Mouse (Mus musculus) CD4-positive, CD25-positive, alpha-beta regulatory T cell, adult 4 months (primary cell): ENCODE data around the gene Zc3h10. TPM values are rescaled to one million over a fixed set of nuclear protein-coding genes. Genes with fewer than 3 reads are reported as not detected.
"Not testable (repeated sequence)": the region's sequence is repeated elsewhere in the genome, so short reads cannot be mapped to it uniquely, and the experiment has no call there.

ENCODE experiments used
- ATAC-seq: one replicate; pipeline ENCODE4 v1.8.0; 2017
- polyA plus RNA-seq, 2 experiments: library from polyadenylated mRNA; unstranded; fragments of 100-300 nt; shearing (Covaris generic); gene quantifications; one replicate each; pipeline ENCODE4 v1.2.1; 2017

The Zc3h10 gene
- polyA plus RNA-seq, 2 experiments from 2014 or later: 9.2 to 11.8 TPM

DNA sequence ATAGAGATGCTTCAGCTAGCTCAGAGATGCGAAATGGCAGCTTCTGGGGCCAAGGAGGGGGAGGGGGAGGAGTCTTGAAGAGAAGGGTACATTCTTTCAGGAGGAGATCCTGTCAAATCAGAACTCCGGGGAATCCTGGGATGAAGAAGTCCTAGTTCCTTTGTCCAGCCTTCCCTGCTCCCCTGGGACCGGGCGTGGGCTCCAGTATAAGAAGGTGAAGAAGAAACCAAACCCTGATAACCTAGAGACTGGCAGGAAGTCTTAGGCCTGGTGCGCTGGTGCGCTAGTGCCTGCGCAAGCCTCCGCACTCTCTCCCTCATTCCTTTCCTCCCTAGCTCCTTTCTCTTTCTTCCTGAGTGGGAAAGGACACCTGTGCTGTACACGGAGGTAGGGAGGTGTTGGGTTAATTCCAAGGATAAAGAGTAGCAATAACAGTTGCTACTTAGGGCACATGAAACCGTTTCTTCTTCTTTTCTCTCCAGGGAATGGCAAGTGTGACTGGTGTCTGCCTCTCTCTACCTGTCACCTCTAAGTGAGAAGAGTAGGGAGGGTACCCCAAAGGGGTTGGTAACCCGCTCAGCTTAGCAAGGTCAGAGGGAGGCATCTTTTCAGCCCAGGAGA lies 23.4 kb downstream of the Zc3h10 start:
- peak; percentile 0 for ATAC-seq

DNA sequence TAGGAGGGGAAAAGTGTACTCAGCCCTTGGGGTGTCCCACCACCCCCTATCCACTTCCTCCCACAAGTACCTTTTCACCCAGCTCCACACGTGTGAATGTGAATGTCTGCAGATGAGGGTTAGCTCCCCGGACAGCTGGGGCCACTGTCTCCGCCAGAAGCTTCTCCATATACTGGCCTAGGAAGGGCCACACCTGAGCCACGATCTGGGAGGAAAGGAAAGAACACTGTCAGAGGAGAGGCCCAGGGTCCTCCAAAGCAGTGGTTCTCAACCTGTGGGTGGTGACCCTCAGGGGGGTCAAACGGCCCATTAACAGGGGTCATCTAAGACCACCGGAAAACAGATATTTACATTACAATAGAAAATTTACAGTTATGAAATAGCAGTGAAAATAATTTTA lies 25.2 kb downstream of the Zc3h10 start:
- no peak for ATAC-seq

DNA sequence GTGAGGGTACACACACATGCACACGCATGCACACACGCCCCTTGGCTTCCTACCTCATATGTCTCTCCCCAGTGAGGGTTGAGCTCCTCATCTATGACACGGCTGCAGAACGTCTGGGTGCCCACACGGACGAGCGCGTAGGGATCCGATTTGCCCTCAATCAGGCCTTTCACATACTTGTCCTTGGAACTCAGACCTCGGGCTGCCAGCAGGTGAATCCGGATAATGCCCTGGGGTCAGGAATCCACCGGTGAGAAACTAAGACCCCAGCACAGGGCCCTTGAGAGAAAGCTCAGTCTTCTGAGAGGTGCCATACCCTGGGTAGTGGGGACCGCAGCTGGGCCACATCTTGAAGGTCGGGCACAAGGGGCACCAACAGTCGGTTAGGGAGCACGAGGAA lies 27.0 kb downstream of the Zc3h10 start:
- ATAC-seq: no peak

DNA sequence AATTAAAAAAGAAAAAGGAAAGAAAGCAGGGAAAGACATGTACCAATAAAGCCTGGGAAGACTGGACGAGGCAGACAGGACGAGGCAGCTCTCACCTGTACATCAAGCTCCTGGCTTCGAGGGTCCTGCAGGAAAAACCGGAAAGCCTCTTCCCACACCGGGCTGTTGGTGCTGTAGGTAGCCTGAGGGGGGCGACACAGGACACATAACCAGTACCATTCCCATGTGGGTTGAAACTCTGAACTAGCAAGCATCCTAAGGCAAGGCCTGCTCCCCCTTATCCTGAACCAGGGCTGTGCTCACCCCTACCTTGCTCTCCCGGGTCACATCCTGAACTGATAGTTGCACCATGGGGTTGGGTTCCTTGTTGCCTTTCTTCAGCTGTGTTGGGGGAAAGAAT lies 28.7 kb downstream of the Zc3h10 start:
- peak; percentile 45 for ATAC-seq

DNA sequence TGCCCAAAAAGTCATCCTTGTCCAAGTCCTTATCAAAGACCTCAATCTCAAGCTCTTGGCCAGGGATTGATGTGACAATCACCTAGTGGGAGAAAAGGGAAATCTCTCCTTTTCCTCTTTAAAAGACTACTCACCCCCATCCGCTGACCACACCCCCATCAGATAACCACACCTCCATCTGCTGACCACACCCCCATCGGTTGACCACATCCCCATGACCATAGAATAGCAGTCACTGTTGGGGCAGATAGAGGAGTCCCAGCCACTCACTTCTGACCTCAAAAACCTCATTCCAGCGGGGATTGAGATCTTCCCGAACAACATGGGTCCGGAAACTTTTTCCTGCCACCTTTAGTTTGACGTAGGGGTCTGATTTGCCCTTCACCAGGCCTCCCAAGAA lies 30.9 kb downstream of the Zc3h10 start:
- ATAC-seq: no peak

DNA sequence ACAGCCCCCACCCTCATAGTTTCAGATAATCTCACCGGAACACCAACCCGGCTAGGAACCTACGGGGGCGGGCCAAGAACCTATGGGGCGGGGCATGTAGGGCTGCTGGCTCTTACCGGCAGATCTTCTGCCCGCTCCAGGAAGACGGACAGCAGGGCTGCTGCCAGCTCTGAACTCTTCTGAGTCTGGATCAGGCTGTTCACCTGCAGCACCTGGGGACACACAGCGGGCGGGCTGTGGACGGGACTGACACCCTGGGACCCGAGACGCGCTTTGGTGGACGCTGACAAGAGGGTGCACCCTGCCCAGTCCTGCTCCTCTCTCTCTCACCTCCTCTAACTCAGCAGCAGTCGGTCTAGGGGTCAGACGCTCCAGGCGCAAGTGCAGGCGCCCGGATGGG lies 31.5 kb downstream of the Zc3h10 start:
- ATAC-seq: no peak

DNA sequence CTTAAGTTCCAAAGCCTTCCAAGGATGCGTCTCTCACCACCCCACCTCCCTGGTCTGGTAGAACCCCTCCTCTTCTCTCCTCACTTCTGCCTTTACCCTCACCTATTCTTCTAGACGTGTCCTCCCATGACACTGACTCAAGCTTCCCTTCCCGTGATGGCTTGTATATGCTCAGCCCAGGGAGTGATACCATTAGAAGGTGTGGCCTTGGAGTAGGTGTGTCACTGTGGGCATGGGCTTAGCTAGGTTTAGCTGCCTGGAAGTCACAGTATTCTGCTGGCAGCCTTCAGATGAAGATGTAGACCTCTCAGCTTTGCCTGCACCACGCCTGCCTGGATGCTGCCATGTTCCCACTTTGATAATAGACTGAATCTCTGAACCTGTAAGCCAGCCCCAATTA lies 32.5 kb downstream of the Zc3h10 start:
- no peak for ATAC-seq

DNA sequence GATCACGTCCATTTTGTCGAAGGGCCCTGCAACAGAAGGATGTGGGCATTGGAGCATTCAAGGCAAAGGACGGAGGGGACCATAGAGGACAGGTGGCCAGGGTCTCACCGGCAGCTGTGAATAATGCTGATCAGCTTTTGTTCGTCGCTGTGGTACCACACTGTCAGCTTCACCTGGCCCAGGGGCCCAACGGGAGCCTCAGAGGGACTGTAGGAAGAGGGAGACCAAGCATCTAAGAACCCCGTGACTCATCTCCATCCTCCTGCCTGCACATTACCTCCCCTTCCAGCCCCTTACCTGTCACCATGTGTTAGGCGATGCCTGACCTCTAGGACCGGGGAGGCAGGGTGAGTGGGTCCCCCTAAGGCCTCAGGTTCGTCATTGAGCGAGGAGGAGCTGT lies 35.8 kb downstream of the Zc3h10 start:
- ATAC-seq: no peak

DNA sequence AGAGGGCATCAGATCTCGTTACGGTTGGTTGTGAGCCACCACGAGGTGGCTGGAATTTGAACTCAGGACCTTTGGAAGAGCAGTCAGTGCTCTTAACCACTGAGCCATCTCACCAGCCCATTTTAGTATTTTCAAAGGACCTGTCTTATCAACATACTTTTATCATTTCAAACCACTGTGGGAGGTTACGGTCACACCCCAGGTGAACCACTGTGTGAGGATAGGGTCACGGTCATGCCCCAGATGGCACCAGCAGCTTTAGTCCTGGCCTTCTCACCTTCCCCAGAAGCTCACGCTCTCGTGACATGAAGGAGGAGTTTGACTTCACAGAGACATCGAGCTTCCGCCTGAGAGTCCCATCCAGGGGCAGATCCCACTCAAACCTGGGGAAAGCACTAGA lies 36.4 kb downstream of the Zc3h10 start:
- no peak for ATAC-seq

DNA sequence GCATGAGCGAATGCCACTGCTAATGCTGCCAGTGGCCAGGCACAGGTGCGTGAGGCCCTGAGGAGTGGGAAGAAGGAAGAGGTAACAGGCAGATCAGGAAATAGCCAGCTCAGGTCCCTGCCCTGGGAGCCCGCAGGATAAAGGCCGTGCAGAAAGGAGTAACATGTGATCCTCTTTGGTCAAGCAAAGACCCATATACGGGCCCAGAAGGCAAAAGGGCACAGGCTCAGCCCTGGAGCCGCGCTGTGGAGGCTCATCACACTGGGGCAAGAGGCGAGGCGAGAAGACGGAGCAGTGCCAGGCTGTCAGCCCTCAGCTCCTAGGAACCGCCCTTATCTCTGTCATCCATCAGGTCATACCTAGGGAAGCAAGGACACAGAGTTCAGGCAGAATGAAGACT lies 37.3 kb downstream of the Zc3h10 start:
- no peak for ATAC-seq

DNA sequence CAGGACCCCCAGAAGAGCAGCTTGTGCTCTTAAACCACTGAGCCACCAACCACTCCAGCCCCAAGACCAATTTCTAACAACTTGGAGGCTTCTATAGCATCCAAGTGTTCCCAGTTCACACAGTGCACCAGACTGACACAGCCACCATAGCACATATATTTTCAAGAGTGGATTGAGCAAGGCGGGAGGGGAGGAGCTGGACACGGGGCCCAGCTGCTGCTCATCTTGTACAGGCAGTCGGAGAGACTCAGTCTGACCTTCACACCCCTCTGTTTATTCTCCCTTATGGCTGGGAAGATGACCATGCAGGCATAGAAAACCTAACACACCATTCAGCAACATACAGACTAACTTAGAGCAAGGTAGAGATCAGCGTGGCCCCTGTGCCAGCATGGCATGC lies 37.7 kb downstream of the Zc3h10 start:
- ATAC-seq: no peak

DNA sequence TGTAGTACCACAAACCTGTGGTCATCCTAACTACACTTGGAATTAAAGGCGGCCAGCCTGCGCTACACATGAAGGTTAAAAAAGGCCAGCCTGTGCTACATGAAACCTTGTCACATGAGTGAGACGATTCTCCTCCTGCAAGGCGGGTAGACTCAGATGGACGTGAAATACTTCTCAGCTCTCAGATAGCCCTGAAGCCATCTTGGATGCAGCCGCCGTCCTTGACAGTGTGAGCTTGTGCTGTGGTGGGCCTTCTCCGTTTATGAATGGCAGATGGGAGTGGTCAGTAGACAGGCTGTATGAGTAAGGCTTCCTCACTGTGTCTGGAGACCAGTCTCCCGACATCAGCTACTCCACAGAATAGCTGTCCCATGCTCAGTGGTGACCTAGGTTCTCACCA lies 38.4 kb downstream of the Zc3h10 start:
- ATAC-seq: no peak

DNA sequence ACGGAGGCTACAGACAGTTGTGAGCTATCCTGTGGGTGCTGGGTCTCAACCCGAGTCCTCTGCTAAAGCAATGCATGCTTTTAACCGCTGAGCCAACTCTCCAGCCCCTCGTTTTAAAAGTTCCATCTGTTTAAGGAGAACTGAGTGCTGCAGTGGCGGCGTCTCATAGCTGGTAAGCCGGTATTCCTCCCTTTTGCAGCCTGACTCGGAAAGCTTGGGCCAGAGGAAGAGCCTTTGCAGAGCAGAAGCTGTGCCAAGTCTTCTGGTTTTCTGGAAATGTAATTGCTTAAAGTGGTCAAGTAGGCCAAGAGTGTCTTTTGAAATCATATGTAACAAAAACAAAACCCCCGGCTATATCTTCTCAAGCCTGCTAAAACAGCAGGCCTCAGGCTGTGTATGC lies 39.3 kb downstream of the Zc3h10 start:
- no peak for ATAC-seq

DNA sequence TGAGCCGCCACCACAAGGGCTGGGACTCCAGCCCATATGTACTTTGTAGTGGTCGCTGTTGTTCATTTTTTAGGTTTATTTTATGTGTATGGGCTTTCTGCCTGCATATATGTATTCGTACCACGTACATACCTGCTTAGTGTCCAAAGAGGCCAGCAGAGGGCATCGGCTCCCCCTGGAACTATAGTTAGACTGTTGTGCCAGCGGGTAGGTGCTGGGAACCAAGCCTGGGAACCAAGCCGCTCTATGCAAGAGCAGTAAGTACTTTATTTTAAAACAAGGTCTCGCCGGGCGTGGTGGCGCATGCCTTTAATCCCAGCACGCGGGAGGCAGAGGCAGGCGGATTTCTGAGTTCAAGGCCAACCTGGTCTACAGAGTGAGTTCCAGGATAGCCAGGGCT lies 41.6 kb downstream of the Zc3h10 start:
- no peak for ATAC-seq

DNA sequence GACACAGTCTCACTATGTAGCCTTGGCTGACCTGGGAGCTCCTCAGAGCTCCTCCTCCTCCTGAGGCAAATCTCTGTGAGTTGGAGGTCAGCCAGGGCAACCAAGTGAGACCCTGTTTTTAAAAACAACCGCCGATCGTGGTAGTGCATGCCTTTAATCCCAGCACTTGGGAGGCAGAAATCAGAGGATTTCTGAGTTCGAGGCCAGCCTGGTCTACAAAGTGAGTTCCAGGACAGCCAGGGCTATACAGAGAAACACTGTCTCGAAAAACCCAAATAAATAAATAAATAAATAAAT lies 42.3 kb downstream of the Zc3h10 start:
- not testable (repeated sequence) for ATAC-seq

DNA sequence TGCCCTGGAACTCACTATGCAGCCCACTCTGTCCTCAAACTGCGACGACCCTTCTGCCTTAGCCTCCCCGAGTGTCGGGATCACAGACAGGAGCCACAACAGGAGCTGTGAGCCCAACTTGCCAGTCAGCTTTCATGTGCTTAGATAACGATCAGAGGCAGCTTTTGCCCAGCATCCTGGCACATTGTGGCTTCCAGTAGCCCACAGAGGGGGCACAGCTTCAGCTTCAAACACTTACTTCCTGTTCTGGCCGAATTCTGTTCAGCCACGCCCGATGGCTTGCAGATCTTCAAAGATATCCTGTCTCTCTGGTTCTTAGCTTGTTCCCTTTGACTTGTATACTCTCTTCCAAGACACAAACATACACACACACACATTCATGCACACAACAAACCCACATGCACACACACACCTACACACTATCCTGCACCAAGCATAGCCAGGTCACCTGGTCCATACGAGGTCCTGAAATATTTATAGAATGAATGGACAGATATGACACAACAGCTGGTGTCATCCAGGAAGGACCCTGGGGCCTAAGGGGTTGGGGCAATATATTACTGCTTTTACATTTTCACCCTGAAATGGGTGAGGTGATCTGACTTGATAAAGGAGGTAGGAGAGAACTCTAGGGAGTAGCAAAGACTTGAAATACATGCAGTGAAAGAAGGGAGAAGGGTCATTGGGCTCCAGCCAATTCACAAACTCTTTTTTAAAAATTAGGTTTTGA lies 42.8 kb downstream of the Zc3h10 start:
- ATAC-seq: peak; percentile 92

DNA sequence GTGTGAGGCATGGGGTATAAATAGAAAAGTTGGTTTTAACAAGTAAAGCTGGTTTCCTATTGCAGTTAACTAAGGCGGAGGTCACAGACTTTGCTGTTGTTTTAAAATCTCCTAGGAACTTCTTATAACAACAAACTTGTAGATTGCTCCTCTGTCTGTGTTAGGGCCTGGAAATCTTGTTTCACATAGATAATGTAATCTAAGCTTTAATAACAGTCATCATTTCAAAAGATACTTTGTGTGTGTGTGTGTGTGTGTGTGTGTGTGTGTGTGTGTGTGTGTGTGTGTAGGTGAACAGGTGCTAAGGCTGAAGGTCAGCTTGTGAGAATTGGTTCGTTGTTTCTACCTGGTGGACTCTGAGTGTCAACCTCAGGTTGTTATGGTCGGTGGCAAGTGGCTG lies 43.6 kb downstream of the Zc3h10 start:
- no peak for ATAC-seq

DNA sequence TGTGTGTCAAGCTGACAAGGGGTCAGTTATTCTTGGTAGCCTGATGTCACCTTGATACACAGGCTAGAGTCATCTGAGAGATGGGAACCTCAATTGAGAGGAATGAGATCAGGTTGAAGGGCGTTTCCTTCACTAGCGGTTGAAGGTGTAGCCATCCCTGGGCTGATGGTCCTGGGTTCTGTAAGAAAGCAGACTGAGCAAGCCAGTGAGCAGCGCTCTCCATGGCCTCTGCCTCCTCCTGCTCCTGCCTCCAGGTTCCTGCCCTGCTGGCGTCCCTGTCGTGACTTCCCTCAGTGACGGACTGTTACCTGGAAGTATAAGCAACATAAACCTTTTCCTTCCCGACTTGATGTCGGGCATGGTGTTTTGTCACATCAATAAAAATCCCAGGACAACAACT lies 44.0 kb downstream of the Zc3h10 start:
- ATAC-seq: no peak

DNA sequence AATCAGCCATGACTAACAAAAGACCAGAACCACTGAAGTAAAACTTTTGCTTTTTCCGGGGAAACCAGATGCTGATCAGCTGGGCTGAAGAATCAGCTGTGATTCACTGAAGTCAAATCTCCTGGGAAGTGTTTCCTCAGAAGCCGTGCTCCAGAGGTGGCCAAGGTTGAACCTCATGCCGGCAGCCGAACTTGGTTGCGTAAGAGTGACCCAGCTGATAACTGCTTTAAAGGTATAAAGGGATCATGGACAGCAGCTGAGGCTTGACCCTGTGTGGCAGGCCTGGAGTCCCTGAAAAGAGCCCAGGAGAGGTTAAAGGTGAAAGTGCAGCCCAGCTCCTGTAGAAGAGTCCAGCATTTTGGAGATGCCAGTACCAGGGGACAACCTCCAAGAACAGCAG lies 45.2 kb downstream of the Zc3h10 start:
- ATAC-seq: no peak

DNA sequence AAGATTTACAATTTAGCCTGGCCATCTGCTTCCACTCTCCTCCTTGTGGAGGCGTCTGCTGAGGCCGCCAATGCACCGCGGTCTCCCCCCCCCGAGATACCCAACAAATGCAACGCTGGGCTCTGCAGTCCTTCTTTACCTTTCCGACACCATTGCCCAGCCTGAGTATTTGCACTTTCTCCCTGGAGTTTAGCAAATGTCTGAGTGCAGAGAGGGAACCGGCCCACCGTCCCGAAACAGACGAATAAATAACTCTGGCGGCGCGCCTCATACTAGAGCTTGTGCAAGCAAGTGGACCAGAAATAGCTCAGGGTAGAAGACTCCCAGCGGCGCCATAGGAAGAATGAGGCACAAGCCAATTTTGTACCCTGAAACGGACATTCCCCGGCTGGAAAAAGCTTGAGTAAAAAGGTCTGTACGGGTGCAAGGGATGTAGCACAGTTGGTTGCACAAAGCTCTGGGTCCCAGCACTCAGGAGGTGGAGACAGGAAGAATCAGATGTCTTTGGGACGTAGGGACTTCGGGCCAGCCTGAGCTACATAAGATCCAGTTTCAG lies 48.4 kb downstream of the Zc3h10 start:
- ATAC-seq: peak; percentile 10

DNA sequence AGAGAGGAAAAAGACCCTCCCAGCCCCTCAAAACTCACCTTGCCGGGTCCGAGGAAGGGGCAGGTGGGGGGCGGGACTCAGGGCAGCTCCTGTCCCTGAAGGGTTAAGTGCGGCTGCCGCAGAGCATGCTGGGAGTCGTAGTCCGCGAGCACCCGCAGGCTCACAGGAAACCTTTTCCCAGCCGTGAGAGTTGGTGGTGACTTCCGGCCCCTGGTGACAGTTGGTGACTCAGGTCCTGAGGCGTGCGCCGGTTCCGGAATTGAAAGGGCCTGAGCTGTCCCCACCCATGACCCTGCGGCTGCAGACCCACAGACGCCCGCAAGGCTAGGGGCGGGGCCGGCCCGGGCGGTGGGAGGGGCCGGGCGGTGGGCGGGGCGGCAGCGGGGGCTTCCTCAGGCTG lies 49.0 kb downstream of the Zc3h10 start, which contains the start of gene Myl6b:
Gene Myl6b, minus strand, starts transcription at position 96 of the 400 bp plus-strand sequence.
- peak; percentile 84 for ATAC-seq

DNA sequence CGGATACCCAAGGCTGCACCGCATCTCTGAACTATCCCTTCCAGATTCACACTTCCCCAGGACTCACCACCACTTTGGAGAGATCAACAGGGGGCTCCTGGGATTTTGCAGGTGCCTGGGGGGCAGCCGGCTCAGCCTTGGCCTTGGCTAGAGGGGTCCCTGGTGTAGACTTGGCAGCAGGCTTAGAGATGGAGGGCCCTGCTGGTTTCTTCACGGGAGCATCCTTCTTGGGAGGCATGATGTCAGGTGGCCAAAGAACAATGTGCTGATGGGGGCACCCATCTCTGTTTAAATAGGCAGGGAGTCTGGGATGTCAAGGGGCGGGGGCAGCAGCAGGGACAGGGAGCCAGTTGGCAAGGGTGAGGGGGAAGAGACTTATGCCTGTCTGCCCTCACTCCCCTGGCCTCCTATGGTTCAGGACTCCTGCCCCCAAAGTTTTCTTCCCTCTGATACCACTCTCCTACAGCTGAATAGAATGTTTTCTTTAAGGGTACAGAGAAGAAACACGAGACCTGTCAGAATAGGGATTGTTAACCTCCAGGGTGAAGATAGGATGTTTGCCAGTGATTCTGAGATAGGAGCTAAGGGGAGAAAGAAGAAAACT lies 50.3 kb downstream of the Zc3h10 start:
- no peak for ATAC-seq

DNA sequence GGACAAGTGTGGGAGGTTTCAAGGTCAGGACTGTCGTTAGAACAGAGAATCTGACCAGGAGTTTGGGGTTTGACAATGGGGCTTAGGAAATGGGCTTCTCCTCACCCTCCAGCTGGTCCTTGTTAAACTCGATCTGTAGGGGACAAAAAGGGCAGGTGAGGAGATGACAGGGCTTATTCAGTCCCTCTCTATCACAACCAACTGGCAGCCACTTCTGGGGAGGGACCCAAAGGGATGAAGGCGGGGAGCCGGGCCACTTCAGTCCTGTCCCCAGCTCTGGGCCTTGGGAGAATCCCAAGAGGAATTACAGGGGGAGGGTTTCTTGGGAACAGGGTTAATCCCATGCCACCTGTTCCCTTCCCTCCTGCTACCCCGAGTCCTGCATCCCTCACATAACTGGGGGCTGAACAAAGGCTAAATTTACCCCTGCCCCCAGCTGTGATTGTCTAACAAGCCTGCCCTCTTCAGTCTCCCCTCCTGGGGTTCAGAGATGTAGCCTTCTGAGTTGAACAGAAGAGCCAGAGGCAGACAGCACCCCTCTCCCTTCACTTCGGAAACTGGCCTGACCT lies 51.0 kb downstream of the Zc3h10 start:
- no peak for ATAC-seq

DNA sequence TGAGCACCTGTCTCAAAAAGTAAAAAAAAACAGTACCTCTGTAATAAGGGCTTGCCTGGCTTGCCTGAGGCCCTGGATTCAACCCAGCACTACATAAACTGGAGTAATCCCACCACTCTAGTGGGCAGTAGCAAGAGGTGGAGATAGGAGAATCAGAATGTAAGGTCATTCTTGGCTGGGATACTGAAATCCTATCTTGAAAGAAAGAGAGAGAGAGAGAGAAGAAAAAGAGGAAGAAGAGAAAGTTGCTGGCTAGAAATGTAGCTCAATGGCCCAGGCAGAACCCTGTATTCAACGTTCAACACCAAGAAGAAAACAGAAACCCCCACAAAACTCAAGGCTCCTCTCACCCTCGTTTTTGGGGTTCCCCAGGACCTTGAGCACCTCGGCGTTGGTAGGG lies 51.7 kb downstream of the Zc3h10 start:
- no peak for ATAC-seq
